Mouse (Mus musculus) cerebellum, postnatal 4 days (tissue): Measurements from ENCODE around the gene Slc35e1.
A peak's percentile ranks its signal among the peaks of the same experiment; 100 is the strongest.

Source experiments
- DNase-seq, 2 experiments: peaks; one replicate each; pipeline ENCODE4 v3.0.0; 2022; ENCODE audit warnings: low spot score in 2 of 2, mixed read lengths in 1 of 2

The Slc35e1 gene

DNA sequence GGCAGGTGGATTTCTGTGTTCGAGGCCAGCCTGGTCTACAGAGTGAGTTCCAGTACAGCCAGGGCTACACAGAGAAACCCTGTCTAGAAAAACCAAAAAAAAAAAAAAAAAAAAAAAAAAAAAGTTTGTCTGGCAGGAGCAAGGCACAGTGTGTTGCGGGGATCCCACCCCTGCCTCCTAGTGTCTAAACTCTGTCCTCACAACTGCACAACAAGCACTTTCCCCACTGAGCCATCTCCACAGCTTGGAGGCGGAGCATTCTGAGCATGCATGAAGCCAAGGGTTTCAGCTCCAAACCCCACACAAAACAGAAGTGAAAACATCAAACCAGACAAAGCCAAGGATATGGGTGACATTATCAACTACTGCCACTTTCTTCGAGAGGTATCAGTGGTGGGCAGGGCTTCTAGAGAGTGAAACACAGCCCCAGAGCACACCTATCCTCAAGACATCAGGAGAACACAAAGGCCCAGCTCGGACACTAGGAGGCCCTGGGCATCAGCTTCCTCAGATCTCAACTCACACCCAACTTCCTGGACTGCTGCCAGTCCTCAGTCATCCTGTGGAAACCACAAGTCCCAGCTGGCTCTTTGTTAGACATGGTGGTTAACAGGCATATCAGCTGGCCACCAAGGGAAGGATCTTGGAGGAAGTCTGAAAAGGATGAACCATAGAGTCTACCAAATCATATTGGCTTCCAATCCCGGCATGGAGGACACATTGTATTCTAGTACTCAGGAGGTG, 6.8 kb downstream of the Slc35e1 start:
- DNase-seq = no peak

GRCm38 (mm10) chr8:72474826-72475546, 17.4 kb downstream of the Slc35e1 start, which contains the start of gene Cherp:
Cherp (minus strand) TSS chr8:72475226.
- peak; percentile 89 to 95 for DNase-seq

DNA sequence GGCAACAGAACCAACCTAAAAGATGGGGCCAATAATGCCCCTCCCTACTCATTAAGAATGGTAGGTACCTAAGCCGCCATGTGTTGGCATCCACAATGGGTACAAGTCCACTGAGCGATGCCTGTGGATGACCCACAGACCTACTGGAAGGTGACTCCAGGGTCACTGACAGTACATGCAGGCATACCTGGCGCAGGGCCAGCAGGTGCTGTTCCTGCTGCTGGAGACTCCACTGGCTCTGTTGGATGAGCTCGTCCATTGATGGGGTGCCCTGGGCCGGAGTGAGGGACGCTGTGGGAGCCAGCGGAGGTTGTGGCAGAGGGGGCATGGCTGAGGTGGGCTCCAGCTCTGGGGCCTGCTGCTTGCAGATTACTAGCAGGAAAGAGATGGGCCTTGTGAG, 21.7 kb downstream of the Slc35e1 start:
- DNase-seq = no peak

GRCm38 (mm10) chr8:72469984-72470383, 22.4 kb downstream of the Slc35e1 start:
- DNase-seq = no peak

GRCm38 (mm10) chr8:72469243-72469642, 23.2 kb downstream of the Slc35e1 start:
- DNase-seq = no peak

DNA sequence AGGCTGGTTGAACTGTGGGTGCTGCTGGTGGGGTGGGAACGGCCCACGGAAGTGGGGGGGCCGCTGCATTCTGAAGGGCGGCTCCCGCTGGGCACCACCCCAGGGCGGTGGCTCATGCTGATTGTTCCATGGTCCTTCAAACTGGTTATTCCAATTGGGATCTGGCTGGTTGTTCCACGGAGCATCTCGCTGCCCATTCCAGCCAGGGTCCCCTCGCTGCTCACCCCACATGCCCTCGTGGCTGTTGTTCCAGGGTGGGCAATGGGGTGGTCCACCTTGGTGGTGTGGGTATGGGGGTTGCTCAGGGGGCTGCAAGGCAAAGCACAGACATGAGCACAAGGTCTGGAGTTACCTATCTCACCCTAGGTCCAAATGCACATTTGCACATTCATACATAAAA, 28.2 kb downstream of the Slc35e1 start:
- DNase-seq = no peak

DNA sequence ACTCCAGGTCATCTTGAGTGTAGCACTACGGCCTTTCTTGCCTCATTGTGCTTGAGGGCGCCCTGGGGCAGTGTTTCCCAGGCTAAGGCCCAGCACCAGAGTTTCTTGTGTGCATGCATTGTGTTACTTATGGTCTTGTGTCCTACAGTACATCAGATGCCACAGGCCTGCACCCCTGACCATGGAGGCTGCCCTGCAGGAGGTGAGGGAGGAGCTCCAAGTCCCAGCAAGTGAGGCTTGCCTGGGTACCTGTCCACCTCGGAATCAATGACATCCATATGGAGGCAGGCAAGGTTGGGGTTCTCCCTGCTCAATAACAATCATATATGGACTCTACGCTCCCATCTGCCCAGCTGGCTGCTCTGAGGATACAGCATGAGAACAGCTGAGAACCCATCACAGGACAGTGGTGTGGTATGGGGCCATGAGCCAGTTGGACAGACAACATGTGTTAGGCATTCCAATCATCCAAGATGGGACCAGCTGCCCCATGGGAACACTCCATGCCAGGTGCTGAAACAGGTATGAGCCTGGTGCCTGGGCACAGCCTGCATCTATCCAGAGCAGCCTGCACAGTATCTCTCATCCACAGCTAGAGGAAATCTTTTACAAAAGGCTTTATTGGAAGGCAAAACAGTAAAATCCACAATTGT, 32.4 kb downstream of the Slc35e1 start:
- DNase-seq = no peak

GRCm38 (mm10) chr8:72458457-72458856, 34.0 kb downstream of the Slc35e1 start:
- no peak for DNase-seq

- no peak for DNase-seq
Measured at GRCm38 (mm10) chr8:72457806-72458205, 34.6 kb downstream of the Slc35e1 start.

GRCm38 (mm10) chr8:72455317-72455716, 37.1 kb downstream of the Slc35e1 start:
- DNase-seq = no peak

DNA sequence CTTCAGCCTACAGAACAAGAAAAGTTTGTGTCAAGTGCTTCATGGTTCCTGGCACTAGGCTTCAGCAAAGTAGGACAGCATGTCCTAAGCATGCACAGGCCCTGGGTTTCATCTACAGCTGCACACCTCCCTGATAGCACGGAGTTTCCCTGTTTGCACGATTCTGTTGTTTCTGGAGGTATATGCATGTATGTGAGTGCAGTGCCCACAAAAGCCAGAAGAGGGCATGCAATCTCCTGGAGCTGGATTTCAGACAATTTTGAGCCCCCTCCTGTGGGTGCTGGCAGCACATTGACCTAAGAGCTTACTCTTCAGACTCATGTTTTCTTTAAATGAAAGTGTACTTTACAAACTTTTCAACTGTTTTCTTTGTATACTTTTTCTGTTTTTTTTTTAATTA, 38.5 kb downstream of the Slc35e1 start:
- no peak for DNase-seq

DNA sequence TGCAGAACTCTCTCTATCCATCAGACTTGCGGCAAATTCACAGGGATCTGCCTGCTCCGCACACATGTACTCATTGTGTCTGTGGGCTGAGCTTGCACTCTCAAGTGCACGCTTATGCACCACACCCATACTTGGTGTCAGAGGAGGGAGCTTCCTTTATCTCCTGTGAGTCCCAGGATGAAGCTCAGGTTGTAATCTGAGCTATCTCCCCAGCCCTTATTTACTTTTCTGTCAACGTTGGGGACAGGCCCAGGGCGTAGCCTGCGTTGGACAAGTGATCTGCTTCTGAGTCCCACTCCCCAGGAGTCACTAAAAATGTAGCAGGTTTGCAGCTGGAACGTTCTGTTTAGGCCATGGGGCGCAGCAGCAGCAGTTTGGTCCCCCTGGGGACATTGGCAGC, 40.9 kb downstream of the Slc35e1 start:
- DNase-seq = no peak

GRCm38 (mm10) chr8:72445071-72445470, 47.3 kb downstream of the Slc35e1 start:
- no peak for DNase-seq

DNA sequence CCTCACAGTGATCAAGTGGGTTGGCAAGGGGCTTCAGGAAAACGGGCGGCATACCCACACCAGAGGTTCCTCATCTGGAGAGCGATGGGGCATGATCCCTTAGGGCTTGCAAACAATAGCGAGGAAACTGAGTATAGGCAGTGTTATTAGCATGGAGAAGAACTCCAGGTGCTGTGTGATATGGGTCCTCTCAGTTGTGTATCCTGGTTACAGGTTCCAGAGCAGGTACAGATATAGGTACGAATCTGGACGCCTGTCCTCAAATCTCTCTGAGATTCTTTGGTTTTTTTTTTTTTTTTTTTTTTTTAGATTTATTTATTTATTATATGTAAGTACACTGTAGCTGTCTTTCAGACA, 48.4 kb downstream of the Slc35e1 start:
- DNase-seq = no peak

DNA sequence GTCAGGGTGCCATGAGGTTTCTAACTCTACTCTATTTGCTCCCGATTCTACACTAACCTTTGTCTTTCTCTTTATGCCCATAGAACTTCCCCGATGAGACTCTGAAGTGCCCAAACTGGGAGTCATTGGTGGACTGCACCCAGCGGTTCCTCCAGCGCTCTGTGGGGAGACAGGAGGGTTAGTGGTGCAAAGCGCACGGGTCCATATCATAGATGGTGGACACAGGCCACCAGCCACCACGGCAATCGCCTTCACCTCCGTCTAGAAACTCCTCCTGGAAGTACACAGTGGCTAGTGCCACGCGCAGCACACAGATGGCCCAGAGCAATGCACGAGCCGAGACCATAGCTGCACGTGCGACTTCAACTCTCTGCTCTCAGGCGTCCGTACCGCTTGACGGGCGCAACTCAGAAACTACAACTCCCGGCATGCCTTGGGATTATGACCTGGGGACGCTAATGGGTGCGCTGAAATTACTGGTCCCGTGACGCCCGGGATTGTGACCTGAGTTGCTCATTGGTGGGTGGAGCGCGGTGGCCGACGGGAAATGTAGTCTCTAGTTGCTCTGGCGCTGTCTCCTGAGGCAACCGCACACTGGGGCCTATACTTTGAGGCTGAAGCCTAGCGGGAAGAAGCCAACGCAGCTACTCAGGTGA, 48.9 kb downstream of the Slc35e1 start, which contains the start of the genes Calr3 and 1700030K09Rik:
Gene Calr3 (minus strand): TSS at position 533 of the 656 bp plus-strand sequence.
Gene 1700030K09Rik (plus strand): TSS at position 543 of the 656 bp plus-strand sequence.
- DNase-seq = peak; percentile 92 to 97

DNA sequence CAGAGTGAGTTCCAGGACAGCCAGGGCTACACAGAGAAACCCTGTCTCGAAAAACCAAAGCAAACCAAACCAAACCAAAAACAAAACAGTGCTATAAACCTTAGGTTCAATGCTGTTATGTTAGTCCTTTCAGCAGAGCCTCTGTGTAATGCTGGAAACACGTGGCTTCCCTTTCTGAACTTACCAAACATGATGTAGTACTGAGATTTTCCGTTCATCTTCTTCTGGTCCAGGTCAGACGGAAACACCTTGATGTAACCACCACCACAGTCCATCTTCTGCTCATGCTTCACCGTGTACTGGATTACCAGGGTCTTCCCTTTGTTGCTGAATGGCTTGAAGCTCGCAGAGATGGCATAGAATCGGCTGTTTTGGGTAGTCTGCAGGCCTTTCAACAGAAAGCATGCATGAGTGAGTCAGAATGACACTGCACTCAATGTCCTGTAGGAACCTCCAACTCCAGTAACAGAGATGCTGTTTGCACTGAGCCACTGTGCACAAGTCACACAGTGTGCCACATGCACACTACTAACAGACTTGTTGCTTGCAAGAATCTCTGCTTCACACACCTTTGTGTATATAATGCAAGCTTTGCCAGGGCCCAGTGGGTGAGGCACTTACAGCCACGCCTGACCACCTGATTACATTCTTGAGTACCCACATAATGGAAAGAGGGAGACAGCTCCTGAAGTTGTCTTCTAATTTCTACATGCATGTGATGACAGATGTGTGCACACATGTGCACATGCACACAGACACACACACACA, 54.0 kb downstream of the Slc35e1 start:
- no peak for DNase-seq

DNA sequence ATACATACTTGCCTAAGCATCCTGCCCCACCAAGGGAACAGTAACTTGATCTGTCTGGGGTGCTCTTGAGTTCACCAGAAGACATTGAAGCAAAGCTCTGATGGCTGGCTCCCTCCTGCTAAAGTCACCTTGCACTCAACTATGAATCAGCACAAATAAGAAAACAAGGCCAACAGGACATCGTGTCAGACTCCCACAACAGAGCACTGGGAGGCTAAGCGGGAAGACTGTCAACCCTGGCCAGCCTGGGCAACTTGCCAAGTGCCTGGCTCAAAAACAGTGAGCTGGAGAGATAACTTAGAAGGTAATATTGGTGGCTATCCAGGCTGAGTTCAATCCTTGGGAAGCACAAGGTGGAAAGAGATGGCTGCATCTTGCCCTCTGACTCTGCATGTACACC, 57.5 kb downstream of the Slc35e1 start:
- DNase-seq = no peak
